Mouse (Mus musculus) cerebellum, adult 2 months (tissue): ENCODE results near the gene Gfm1.

ENCODE experiments used
- CTCF ChIP-seq: fragments of 200-500 bp; IDR thresholded peaks from 2 replicates; pipeline ENCODE4 v1.5.1; 2011; ENCODE audit warnings: low read depth, mild to moderate bottlenecking, control low read depth, low read length, moderate library complexity, borderline replicate concordance; ENCODE audit not compliant: insufficient read depth
- POLR2A ChIP-seq: fragments of 200-500 bp; IDR thresholded peaks from 2 replicates; pipeline ENCODE4 v1.6.1; 2011; ENCODE audit warnings: low read length, control low read depth, borderline replicate concordance; ENCODE audit not compliant: insufficient read depth

- no peak for TF ChIP-seq CTCF
- TF ChIP-seq POLR2A, result no peak
Measured at GRCm38 (mm10) chr3:67450601-67451210, 20.8 kb downstream of the Gfm1 start.
